Mouse (Mus musculus) hindbrain, embryonic 11.5 days (tissue): ENCODE data around the gene Mpg. TPM values are rescaled to one million over a fixed set of nuclear protein-coding genes. Genes with fewer than 3 reads are reported as not detected.

Experiments used
- ATAC-seq: fragments of 200-750 bp; cut with Nextera tagmentation; 2 replicates; pipeline ENCODE4 v1.8.0; 2017; ENCODE audit warnings: mild to moderate bottlenecking, moderate TSS enrichment, moderate library complexity; ENCODE audit not compliant: low FRiP score
- DNase-seq: peaks from one replicate; pipeline ENCODE4 v3.0.0-alpha.2; 2015; ENCODE audit warnings: low spot score
- H3K27ac ChIP-seq: fragments of 300-500 bp; sonication (generic); 2 replicates; pipeline ENCODE4 v1.5.1; 2014; ENCODE audit warnings: mild to moderate bottlenecking, low read depth, low read length
- H3K27me3 ChIP-seq: fragments of 300-500 bp; sonication (generic); 2 replicates; pipeline ENCODE4 v1.6.1; 2014; ENCODE audit warnings: mild to moderate bottlenecking, low read length, moderate library complexity, mixed read lengths; ENCODE audit not compliant: control insufficient read depth, insufficient read depth
- H3K36me3 ChIP-seq: fragments of 300-500 bp; sonication (generic); 2 replicates; pipeline ENCODE4 v1.6.1; 2014; ENCODE audit warnings: mild to moderate bottlenecking, low read length, moderate library complexity, mixed read lengths; ENCODE audit not compliant: control insufficient read depth, insufficient read depth
- H3K4me1 ChIP-seq: fragments of 300-500 bp; sonication (generic); replicated peaks from 2 replicates; pipeline ENCODE4 v1.6.1; 2014; ENCODE audit warnings: low read length, mixed read lengths; ENCODE audit not compliant: control insufficient read depth, insufficient read depth
- H3K4me2 ChIP-seq: fragments of 300-500 bp; sonication (generic); replicated peaks from 2 replicates; pipeline ENCODE4 v1.6.1; 2014; ENCODE audit warnings: mild to moderate bottlenecking, low read depth, low read length
- H3K4me3 ChIP-seq: fragments of 300-500 bp; sonication (generic); 2 replicates; pipeline ENCODE4 v1.5.1; 2014; ENCODE audit warnings: low read depth, low read length
- H3K9ac ChIP-seq: fragments of 300-500 bp; sonication (generic); 2 replicates; pipeline ENCODE4 v1.6.1; 2014; ENCODE audit warnings: low read depth, low read length
- H3K9me3 ChIP-seq: fragments of 300-500 bp; sonication (generic); 2 replicates; pipeline ENCODE4 v1.6.1; 2016; ENCODE audit warnings: low read length; ENCODE audit not compliant: control insufficient read depth
- WGBS: fragments of 180-500 bp; shearing (Covaris S2); extraction: QIAGEN DNeasy Blood & Tissue Kit; methylation state at CpG from one replicate; pipeline ENCODE4 v1.1.7; 2014; 5-methylcytosine and 5-hydroxymethylcytosine counted together
- polyA plus RNA-seq: library from polyadenylated mRNA; unstranded; fragments of >200 nt; fragmentation: Nextera tagmentation; extraction: Ambion mirVana; gene quantifications from 2 replicates; pipeline ENCODE4 v1.2.1, GENCODE M21; 2014

Mpg gene
- polyA plus RNA-seq, 1 experiment from 2014 or later: 29.0 TPM

DNA sequence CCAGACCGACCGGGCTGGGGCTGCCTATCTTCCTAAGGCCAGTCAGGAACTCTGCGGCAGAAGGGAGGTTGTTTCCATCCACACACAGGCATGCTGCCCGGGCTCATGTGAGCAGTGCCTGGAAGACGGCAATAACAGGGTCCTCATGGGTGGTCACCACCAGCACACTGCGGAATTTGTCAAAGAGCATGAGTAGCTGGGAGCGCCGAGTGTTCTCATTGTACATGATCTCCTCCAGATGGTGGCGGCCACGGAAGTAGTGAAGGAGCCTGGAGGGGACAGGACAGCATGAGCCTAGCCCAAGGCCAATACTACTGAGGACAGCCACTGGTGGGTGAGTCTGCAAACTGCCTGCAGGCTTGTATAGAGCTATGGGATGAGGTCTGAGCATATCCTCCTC is 6.5 kb downstream of the Mpg start:
- H3K4me3 ChIP-seq: no peak overlapping the region
- no peaks in the 10 kb centered on the region for H3K9me3 ChIP-seq
- H3K9ac ChIP-seq: no peak overlapping the region
- H3K36me3 ChIP-seq: peaks cover 5% of the 10 kb centered on the region; the same call in 1 of the 2 replicates
- no peaks in the 10 kb centered on the region for H3K27me3 ChIP-seq
- ATAC-seq: no peak
- DNase-seq: no peak
- H3K27ac ChIP-seq: no peak overlapping the region
- H3K4me1 ChIP-seq: no peaks in the 10 kb centered on the region
- H3K4me2 ChIP-seq: no peak overlapping the region
- 78% methylated on average over 10 of the region's 10 CpGs for WGBS

DNA sequence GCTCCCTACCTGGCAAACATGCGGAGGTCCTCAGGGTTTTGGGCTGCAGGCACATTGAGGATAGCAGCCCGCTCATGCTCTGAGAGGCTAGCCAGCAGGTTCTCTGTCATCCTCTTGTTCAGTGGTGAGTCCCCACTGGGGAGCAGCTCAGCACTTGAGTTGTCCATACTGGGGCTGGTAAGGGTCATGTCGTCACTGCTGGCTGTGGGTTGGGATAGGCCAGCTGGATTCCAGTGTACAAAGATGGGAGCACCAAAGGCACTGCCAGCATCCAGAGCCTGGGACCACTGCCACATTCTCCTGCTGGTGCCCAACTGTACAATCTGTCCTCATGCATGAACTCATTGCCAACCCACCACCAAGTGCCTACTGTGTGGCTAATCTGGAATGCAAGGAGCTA is 7.6 kb downstream of the Mpg start:
- DNase-seq: no peak
- H3K27ac ChIP-seq: no peak overlapping the region

DNA sequence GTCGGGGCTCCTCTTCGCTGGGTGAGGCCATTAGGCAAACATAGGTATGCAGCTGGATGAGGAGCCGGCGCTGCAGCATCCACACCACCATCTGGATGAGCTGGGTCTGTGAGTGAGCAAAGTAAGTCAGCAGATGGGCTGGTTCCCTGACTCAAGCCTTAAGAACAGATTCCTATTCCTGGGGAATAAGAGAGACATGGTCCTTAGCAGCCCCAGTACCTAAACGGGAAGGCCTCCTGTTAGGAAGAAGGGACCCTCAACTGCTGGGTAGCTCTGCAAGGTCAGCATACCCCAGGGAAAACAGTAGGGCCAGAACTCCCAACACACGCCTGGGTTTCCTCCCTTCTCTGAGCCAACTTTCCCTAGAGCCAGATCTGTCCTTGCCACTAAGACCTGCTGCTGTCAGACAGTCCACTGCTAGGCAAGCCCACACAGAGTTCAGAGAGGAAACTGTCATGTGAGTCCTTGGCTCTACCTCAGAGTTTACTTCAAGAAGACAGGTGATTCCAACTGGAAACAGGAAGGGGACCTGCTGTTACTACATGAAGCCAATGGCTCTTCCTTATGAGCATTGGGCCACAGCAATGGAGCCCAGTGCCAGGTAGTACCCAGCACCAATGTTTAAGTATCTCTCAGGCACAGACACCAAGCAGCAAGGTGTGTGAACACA is 8.6 kb downstream of the Mpg start:
- Histone ChIP-seq H3K27ac (no peak overlapping the region), H3K4me2 (no peak overlapping the region), H3K4me3 (no peak overlapping the region), H3K9ac (no peak overlapping the region), H3K4me1 (no peaks in the 10 kb centered on the region), H3K9me3 (no peaks in the 10 kb centered on the region), H3K27me3 (no peaks in the 10 kb centered on the region), H3K36me3 (peaks cover 5% of the 10 kb centered on the region; the same call in 1 of the 2 replicates)
- DNase-seq: no peak
- 94% methylated on average over 6 of the region's 6 CpGs for WGBS
- ATAC-seq: no peak

More for the DNA sequence above, 7.6 kb downstream of the Mpg start:
- ATAC-seq: no peak
- Histone ChIP-seq H3K9ac (no peak overlapping the region), H3K4me1 (no peaks in the 10 kb centered on the region), H3K4me3 (no peak overlapping the region), H3K27me3 (no peaks in the 10 kb centered on the region), H3K4me2 (no peak overlapping the region), H3K9me3 (no peaks in the 10 kb centered on the region), H3K36me3 (peaks cover 5% of the 10 kb centered on the region; the same call in 1 of the 2 replicates)
- 94% methylated on average over 3 of the region's 3 CpGs for WGBS

- WGBS: 88% methylated on average over 3 of the region's 3 CpGs
- Histone ChIP-seq H3K27ac (no peak overlapping the region), H3K4me1 (no peaks in the 10 kb centered on the region), H3K9me3 (no peaks in the 10 kb centered on the region), H3K36me3 (peaks cover 5% of the 10 kb centered on the region; the same call in 1 of the 2 replicates), H3K9ac (no peak overlapping the region), H3K4me3 (no peak overlapping the region), H3K27me3 (no peaks in the 10 kb centered on the region), H3K4me2 (no peak overlapping the region)
- ATAC-seq (no peak), DNase-seq (no peak)
Observed at GRCm38 (mm10) chr11:32235646-32236045, 9.3 kb downstream of the Mpg start.

DNA sequence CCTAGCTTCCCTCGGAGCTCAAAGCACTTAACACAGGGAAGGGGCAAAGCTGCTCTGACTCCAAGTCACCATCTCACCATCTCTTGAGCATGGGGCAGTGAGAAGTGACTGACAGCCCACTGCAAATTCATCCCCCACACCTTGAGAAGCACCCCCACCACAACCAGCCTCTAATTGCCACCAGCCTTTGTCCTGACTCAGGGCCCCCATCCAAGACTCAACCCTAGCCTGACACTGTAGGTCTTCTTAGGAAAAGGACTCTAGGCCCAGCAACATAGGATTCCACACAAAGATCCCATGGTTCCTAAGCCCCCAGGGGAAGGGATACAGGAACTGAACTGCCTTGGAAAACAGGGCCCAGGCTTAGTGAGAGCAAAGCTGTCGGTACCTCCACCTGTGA is 9.8 kb downstream of the Mpg start:
- Histone ChIP-seq H3K27me3 (no peaks in the 10 kb centered on the region), H3K9me3 (no peaks in the 10 kb centered on the region), H3K4me2 (no peak overlapping the region), H3K36me3 (peaks cover 4% of the 10 kb centered on the region; the same call in 1 of the 2 replicates), H3K27ac (no peak overlapping the region), H3K4me1 (no peaks in the 10 kb centered on the region), H3K9ac (no peak overlapping the region), H3K4me3 (no peak overlapping the region)
- WGBS: 88% methylated on average over 2 of the region's 2 CpGs
- DNase-seq (no peak), ATAC-seq (no peak)

- no peak for ATAC-seq
- Histone ChIP-seq H3K4me3 (no peak overlapping the region), H3K27ac (no peak overlapping the region; the same call in 1 of the 2 replicates), H3K4me2 (no peak overlapping the region), H3K36me3 (0 out of 2 replicates have a peak, but pooled peaks cover 3% of the 10 kb centered on the region), H3K9me3 (no peaks in the 10 kb centered on the region), H3K9ac (no peak overlapping the region), H3K4me1 (no peaks in the 10 kb centered on the region), H3K27me3 (no peaks in the 10 kb centered on the region)
- WGBS: 62% methylated on average over 9 of the region's 9 CpGs
- peak; percentile 82 for DNase-seq
Observed at GRCm38 (mm10) chr11:32236712-32237410, 10.6 kb downstream of the Mpg start.

DNA sequence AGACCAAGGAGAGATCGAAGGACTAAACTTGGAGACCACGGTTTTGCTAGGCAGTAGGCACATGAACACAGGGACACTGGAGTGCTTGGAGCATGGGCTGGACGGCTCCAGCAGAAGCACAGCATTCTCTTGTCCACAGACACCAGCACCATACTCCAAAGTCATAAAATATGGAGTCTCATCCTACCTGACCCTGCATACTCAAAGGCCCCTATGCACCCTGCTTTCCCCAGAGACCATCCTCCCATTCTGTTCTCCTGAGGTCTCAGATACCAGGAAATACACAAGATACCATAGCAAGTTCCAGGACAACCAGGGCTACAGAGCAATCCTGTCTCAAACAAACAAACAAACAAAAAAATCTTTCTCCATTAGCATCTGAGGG is 11.1 kb downstream of the Mpg start:
- 85% methylated on average over 3 of the region's 3 CpGs for WGBS
- no peak overlapping the region for H3K4me2 ChIP-seq
- H3K4me3 ChIP-seq: no peak overlapping the region
- ATAC-seq: no peak
- H3K9me3 ChIP-seq: no peaks in the 10 kb centered on the region
- H3K4me1 ChIP-seq: no peaks in the 10 kb centered on the region
- no peaks in the 10 kb centered on the region for H3K27me3 ChIP-seq
- 0 out of 2 replicates have a peak, but pooled peaks cover 3% of the 10 kb centered on the region for H3K36me3 ChIP-seq
- H3K27ac ChIP-seq: peak overlapping the region; percentile 9; the same call in 1 of the 2 replicates
- DNase-seq: no peak
- H3K9ac ChIP-seq: no peak overlapping the region

DNA sequence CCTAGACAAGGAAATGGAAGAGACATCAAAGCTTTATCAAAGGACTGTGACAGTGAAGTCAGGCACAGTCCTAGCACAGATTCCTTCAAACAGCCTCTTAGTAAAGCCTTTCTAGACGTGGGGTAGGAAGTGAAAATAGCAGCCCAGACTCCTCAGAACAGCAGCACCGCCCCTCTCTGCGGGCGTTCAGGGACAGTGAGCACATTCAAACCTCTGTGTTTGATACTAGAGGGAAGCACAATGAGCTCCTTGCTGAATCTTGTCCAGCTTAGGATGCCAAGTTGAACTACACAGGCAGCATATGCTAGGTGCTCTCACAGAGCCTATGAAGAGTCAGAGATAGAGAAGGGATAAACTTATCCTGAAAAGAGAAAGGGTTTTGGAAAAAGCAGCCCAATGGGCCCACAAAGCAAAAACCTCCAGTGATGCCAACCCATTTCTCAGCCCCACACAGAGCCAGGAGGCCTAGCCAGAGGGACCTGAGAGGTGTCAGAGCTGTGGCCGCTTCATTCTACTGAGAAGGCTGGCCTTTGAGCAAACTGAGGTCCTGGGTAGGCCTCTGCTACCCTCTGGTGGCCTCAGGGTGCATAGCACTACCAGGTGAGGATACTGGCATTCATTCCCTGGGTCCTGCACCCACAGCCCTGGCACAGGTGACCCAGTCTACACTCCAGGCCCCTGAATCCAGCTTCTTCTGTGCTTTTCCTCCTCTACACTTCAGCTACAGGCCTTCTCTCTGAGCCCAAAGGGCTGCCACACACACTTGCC is 12.0 kb downstream of the Mpg start:
- H3K4me3 ChIP-seq: no peak overlapping the region
- no peak overlapping the region for H3K27ac ChIP-seq
- H3K27me3 ChIP-seq: no peaks in the 10 kb centered on the region
- WGBS: 75% methylated on average over 5 of the region's 5 CpGs
- H3K36me3 ChIP-seq: 0 out of 2 replicates have a peak, but pooled peaks cover 3% of the 10 kb centered on the region
- ATAC-seq (peak; percentile 39; the same call in 1 of the 2 replicates), DNase-seq (peak; percentile 79)
- H3K9ac ChIP-seq: no peak overlapping the region
- no peaks in the 10 kb centered on the region for H3K4me1 ChIP-seq
- H3K4me2 ChIP-seq: no peak overlapping the region
- H3K9me3 ChIP-seq: no peaks in the 10 kb centered on the region
